Mouse (Mus musculus): ENCODE data around the gene Lemd2.

Lemd2 gene

GRCm38 (mm10) chr17:27226701-27227100, 22.4 kb upstream of the Lemd2 start:
- DNase-seq = no peak

DNA sequence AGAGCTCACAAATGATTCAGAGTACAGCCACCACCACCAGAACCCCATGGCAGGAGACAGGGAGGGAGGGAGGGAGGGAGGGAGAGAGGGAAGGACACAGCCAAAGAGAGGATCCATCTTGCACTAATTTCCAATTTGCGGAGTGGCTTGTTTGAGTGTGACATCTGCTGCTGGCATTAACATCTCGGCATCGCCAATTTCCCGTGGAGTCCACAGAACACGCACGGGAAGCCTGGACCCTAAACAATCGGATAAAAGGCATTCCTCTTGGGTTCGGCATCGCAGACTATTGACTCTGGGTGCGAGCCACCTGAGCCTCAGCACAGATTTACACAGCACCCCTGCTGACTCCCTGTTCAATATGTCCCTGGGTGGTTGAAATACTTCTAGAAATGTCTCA, 21.5 kb upstream of the Lemd2 start:
- DNase-seq = no peak

DNA sequence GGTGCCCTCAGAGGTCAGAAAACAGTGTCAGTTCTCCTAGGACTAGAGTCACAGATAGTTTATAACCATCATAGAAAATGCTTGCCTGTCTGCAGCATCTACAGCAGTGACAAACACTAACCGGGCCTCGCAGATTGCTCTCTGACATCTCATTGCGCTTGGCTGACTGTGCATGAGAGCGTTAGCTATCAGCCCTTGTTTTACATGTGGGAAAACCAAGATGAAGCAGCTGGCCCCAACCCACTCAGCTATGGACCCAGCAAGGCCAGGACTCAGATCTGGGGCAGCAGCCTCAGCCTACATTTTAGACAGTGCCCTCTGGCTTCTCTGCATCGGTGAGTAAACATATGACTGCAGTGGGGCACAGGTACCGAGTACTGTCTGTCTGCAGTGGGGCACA, 19.6 kb upstream of the Lemd2 start:
- no peak for DNase-seq

- DNase-seq = no peak
These were observed 17.3 kb upstream of the Lemd2 start for GRCm38 (mm10) chr17:27221562-27221961.

DNA sequence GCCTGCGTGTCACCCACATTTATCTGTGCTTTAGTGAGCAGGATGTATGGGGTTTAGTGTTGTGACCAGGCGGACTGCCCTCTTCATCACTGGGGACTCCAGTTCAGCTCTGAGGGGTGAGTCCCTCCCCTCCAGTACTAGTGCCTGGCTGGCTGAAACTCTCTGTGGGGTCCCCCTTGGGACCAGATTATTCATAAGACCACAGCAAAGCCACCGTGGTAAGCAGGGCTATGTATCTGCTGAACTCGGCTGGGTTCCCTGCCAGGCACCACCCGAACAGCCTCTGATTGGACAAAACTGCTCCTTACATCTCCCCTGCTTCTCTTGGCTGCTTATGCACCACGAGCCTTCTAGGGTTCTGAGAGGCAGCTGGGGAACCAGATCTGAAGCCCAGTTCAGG, 14.6 kb upstream of the Lemd2 start:
- no peak for DNase-seq

DNA sequence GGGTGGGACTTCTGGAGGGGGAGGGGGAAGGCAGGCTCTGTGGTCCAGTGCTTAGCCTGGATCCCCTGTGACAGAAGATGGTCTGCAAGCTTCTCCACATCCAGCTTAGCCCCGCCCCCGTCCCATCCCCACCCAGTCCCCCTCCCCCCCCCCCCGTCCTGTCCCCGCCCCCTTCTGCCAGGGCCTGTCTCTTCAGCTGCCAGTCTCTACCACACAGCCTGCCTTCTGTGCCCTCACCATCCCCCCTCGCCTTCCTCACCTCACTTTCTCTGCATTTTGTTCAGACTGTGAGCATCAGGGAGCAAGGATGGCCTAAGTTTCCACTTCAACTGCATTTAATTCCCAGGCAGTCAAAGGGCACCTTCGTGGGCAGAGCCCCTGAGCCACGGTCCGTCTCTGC, 14.1 kb upstream of the Lemd2 start:
- DNase-seq = no peak

DNA sequence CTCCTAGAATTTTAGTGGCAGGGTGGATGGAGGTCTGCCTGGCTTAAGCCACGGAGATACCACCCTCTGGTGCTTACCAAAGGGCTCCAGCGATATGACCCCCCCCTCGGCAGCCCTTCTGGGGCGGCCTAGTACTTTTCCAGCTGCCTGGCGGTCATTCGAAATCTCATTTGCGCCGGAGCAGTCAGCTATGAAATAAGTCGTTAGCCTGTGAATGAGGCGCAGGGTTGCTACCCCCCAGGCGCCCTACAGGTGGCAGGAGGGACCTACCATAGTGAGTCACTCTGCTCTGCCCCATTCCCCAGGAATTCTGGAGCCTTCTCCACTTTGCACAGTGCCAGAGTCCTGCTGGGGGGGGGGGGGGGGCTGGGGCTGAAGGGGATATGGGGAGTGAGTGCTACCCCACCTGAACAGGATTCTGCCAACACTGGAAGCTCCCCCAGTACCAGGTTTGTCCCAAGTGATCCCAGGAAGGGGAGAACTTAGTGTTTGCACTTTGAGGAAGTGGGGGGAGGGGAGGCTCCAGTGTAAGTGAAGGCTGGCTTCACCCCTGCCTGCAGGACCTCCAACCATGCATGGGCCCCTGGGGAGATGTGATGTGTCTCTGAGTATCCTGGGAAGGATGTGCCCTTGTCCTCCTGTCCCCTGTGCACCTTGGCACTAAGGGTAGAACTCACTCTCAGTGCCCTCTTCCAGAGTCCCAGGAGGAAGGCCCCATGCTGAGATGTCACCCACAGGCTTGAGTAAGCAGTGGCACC, 8.7 kb upstream of the Lemd2 start:
- peak; percentile 78 for DNase-seq

DNA sequence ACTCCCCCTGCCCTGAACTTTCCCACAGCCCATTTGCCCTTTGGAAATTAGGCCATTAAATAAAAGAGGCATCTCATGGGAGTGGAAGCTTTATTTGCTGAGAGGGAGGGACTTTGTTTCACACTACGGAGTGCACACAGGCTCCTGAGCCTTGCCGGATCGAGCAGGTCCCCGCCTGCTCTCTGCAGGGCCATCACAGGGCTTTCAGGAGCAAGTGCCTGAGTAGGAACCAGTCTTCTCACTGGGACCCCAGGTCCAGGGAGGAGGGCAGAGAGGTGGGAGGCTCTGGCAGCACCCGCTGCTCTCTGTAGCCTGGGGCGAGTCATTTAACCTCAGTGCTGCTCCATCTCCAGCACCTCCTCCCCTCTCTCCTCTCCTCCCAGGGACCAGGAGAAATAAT, 7.7 kb upstream of the Lemd2 start:
- no peak for DNase-seq

DNA sequence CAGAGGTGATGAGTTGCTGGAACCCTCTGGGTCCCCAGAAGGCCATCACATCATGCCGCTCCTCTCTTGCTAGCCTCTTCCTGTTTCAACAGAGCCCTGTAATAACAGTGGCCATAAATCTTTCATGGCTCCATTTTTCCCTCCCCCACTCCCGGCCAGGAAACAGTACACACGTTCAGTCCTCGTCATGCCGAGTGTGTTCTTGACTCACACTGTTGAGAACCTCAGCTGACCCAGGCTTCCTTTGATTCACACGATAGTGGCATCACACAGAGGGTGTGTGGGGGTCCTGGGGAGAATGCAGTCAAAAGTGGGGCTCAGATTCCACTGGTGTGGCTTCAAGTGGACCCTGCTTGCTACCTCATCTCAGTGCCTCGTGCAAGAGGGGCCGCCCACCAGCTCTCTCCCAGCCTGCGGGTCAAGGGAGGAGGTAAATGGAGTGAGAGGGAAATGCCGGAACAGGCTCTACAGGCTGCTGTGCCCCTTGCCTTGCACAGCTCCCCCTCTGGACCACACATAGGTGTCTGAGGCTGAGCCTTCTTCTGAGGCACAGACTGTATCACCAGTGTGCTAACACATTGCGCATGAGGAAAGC, 2.9 kb upstream of the Lemd2 start:
- peak; percentile 60 for DNase-seq

DNA sequence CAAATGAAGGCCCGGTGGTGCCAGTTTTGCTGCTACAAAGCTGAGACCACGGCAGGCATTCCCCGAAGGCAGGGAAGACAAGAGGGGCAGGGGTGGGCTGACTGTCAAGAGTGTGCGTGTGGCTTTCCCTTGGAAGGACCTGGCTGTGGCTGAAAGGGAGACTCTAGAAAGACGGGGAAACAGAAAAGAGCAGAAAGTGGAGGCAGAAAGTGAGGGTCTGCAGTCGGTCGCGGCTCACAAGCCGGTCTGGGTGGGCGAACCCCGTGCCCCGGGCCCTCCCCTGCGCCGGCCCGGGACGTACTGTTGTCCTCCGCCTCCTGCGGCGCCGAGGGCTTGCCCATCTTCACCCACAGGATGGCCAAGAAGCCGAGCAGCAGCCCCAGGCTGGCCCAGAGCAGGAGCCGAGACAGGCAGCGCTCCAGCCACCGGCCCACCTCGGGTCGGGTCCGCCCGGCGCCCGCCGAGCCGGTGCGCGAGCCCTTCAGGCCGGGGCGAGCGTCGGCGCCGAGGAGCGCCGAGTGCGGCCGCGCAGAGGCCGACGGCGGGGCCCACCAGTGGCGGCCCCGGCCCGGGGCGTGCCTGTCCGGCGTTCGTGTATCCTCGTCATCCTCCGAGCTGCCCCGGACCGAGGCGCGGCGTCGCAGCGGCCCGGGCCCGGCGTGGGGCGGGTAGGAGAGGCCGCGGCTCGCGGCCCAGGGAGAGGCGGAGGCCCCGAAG, 753 bp downstream of the Lemd2 start:
- DNase-seq = peak; percentile 63

- no peak for DNase-seq
These were observed 1.3 kb downstream of the Lemd2 start for GRCm38 (mm10) chr17:27202919-27203357.

DNA sequence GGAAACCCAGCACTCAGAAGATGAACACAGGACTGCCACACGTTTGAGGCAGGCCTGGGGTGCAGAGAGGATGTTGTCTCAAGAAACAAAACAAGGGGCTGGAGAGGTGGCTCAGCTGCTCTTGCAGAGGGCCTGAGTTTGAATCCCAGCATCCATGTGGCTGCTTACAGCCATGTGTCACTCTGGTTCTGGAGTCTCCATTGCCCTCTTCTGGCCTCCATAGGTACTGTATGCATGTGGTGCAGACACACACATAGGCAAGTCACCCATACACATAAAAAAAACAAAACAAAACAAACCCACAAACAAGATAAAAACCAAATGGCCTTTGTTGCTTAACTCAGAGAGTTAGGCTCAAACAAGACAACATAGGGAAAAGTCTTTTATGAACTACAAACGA, 2.3 kb downstream of the Lemd2 start:
- no peak for DNase-seq

DNA sequence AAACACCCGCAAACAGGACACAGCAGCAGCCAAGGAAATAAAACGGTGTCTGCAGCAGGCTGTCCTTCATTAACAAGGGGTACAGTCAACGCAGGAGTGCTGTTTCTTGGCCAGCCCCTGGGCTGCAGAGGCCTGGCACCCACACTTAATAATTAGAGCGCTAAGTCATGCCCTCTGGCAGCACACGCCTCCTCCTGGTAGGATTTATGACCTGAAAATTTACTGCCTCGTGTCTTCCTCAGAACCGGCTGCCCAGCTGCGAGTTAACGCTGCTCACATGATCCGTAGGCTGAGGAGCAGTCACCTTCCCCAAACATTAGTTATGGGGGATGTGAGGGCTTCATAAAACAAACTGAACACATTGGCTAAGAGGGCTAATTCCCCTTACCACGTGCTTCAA, 3.5 kb downstream of the Lemd2 start:
- peak; percentile 43 for DNase-seq

DNA sequence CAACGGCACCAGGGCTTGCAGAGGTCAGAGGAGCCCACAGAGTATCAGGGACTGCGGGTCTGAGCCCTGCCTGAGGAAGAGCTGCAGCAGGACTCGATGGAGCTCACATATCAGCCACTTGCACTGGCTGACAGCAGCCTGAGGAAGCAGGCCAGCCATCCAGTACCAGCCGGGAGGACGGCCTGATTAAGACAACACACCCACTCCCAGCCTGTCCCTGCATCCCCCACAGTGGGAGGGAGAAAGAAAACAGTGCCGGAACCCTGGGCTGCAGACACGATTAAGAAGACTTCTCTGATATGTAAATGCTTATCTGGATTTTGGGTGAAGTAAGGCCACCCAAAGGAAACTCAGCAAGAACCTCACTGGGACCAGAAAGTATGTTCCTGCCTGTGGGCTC, 4.4 kb downstream of the Lemd2 start:
- DNase-seq = no peak

- no peak for DNase-seq
These were observed 5.1 kb downstream of the Lemd2 start for GRCm38 (mm10) chr17:27199205-27199604.

GRCm38 (mm10) chr17:27196206-27196605, 8.1 kb downstream of the Lemd2 start:
- no peak for DNase-seq

- no peak for DNase-seq
These were observed 9.7 kb downstream of the Lemd2 start for GRCm38 (mm10) chr17:27194258-27195185.

DNA sequence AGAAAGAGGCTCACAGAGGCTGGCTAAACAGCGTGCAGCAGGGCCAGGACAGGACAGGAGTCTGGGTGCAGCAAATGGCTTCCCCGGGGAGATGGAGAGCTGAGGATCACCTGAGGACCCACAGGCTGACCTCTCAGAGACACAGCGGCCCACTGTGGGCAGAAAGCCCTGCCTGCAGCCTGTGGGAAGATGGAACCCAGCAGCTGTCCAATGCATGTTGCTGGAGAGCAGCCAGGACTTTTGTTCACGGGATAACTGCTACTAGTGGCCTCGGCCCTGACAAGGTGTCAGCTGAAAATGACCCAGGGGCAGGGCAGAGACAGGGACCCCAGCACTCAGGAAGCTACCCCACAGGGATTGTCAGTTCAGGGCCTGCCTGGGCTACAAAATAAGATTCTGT, 12.5 kb downstream of the Lemd2 start:
- DNase-seq = no peak

DNA sequence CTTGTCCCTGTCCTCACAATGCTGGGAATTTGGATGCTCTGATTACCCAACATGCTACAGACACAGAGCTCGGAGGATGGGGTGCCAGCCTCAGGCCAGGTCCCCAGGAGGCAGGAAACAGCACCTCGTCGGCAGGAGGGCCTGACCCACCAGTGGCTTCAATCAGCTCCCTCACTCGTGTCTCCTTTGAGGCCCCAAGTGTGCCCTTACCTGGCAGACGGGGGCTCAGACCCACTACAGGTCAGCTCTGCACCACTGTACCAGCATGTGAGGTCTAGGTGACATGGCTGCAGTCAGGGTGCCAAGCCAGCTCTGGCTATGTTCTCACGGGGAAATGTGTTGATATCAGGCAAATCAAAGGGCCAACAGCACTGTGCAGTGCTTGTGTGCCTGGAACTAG, 13.1 kb downstream of the Lemd2 start:
- DNase-seq = no peak

GRCm38 (mm10) chr17:27189640-27190216, 14.5 kb downstream of the Lemd2 start:
- peak; percentile 75 for DNase-seq

DNA sequence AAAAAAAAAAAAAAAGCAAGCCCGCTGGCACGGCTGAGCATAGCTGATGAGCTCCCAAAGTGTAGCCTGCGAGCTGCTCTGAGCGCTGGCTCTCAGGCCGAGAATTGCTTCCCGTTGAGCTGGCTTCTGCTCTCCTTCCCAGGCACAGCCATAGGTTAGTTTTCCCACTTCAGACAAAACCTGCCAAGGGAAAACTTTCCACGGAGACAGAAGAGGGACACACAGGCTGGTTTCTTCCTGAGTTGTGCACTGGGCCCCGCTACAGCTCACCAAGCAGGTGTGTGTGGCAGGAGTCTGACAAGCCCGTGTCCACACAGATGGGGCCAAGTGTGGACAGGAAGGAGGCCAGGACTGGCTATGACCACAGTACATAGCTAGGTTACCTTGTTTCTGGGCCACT, 15.4 kb downstream of the Lemd2 start:
- DNase-seq = no peak

DNA sequence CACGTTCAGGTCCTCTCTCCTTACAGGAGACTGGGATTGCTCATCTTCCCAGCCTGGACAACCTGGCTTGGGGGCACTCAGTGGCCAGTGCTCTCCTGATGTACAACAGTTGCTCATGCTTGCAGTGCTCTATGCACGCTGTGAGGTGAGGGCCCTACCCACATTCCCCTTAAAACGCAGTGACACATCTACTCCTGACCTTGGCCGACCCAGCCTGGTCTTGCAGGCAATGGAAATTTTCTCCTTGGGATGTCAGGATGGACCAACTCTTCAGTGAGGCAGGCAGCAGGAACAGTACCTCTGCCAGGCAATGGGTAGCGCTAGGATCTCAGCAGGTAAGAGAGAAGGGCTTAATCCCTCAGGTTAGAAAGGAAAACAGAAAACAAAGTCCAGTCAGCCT, 17.2 kb downstream of the Lemd2 start:
- DNase-seq = no peak

- no peak for DNase-seq
These were observed 18.2 kb downstream of the Lemd2 start for GRCm38 (mm10) chr17:27186068-27186467.
